Mouse (Mus musculus): ENCODE measurements around the gene Itga10. TPM values are rescaled to one million over a fixed set of nuclear protein-coding genes. Genes with fewer than 3 reads are reported as not detected.

Gene Itga10
- total RNA-seq, 2 experiments from 2014 or later = not detected

DNA sequence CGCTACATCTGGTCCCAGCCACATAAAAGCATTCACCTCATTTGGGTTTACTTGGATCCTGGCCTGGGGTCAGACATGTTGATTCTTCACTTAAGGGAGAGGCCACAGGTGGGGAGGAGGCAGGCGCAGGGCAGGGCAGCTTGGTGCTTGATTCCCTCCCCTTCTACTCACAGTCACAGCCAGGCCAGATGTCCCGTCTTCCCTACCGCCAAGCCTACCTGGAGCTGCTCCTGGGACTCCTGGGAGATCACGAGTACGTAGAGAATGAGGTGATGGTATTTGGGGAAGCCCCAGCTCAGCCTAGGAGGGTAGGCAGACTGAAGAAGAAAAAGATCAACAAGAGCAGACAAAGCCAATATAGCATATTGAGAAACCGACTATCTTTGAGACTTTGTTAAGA, 61.6 kb downstream of the Itga10 start:
- no peak for ATAC-seq (replicated peaks; ENCODE audit: low FRiP score, poor library complexity, severe bottlenecking)

DNA sequence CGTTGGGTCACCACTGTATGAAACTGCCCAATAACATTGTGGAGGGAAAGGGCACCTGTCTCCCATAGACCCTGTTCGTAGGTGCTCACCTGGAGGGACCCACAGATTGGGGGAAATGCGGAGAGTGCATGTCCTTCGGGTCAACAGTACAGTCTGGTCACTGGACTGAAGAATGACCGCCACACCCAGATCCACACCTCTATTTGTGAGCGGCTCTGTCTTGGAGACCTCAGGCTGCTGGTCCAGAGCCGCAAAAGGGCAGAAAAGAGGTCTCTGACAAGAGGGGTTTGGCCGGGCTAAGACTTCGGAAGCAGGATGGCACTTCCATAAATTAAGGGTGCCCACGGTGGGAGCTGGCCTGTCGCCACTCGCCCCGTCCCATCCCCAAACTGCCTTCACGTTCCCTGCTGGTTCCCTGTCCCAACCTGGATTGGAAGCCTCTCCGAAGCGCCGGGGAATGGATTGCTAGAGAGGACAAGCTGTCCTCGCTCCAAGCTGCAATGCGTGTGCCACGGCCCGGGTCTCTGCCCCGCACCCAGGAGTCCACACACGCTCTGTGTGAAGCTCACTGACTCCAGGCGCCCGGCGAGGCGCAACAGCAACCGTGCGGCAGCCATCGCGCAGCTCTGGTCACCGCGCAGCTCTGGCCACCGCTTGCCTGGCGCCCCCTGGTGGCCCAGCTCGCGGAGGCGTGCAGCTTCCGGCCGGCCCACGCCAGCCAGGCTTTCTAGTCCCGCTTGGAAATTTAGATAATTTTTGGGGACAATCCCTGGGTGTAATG, 62.7 kb downstream of the Itga10 start, which contains the start of gene Nudt17:
Gene Nudt17, minus strand, starts transcription at position 660 of the 781 bp plus-strand sequence.
- ATAC-seq (replicated peaks; ENCODE audit: low FRiP score, poor library complexity, severe bottlenecking) = peak; percentile 85

DNA sequence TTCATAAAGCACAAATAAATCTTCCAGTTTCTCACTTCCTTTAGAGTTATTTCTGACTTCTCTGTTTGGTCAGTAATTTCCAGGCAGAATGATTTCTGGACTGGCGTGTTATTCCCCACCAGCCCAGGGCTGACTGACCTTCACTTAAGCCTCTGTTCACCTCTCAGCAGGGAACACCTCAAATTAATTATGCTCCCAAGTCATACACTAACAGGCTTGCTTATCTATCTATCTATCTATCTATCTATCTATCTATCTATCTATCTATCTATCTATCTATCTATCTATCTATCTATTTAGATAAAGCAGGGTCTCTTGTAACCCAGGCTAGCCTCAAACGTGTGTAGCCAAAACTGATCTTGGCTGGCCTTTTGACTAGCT, 63.3 kb downstream of the Itga10 start:
- ATAC-seq (replicated peaks; ENCODE audit: low FRiP score, poor library complexity, severe bottlenecking) = no peak

Other genes starting within 250 kb of the Itga10 start
- not detected in 2 replicates for gene BC107364, start 193.3 kb upstream of the Itga10 start, total RNA-seq (2015; ENCODE audit: low replicate concordance)
- gene BC107364, start 193.3 kb upstream of the Itga10 start, total RNA-seq (2017; ENCODE audit: low replicate concordance) = not detected in 2 replicates
- not detected in 2 replicates for gene Hfe2, start 120.4 kb upstream of the Itga10 start, total RNA-seq (2015; ENCODE audit: low replicate concordance)
- not detected in 2 replicates for gene Hfe2, start 120.4 kb upstream of the Itga10 start, total RNA-seq (2017; ENCODE audit: low replicate concordance)
- 99.5 and 157 TPM in 2 replicates for gene Txnip, start 87.6 kb upstream of the Itga10 start, total RNA-seq (2015; ENCODE audit: low replicate concordance)
- gene Txnip, start 87.6 kb upstream of the Itga10 start, total RNA-seq (2017; ENCODE audit: low replicate concordance) = 59.8 and 70.0 TPM in 2 replicates
- gene Gm16253, start 68.6 kb upstream of the Itga10 start, total RNA-seq (2015; ENCODE audit: low replicate concordance) = not detected in 2 replicates
- not detected in 2 replicates for gene Gm16253, start 68.6 kb upstream of the Itga10 start, total RNA-seq (2017; ENCODE audit: low replicate concordance)
- 29.2 and 32.7 TPM in 2 replicates for gene Polr3gl, start 51.4 kb upstream of the Itga10 start, total RNA-seq (2015; ENCODE audit: low replicate concordance)
- 20.9 and 63.7 TPM in 2 replicates for gene Polr3gl, start 51.4 kb upstream of the Itga10 start, total RNA-seq (2017; ENCODE audit: low replicate concordance)
- gene Ankrd34a, start 48.9 kb upstream of the Itga10 start, total RNA-seq (2015; ENCODE audit: low replicate concordance) = not detected in 2 replicates
- gene Ankrd34a, start 48.9 kb upstream of the Itga10 start, total RNA-seq (2017; ENCODE audit: low replicate concordance) = not detected in 2 replicates
- gene Lix1l, start 44.4 kb upstream of the Itga10 start, total RNA-seq (2015; ENCODE audit: low replicate concordance) = not detected in 2 replicates
- 0.13 TPM in 1 of 2 replicates, not detected in the other for gene Lix1l, start 44.4 kb upstream of the Itga10 start, total RNA-seq (2017; ENCODE audit: low replicate concordance)
- gene Rbm8a, start 15.7 kb upstream of the Itga10 start, total RNA-seq (2015; ENCODE audit: low replicate concordance) = 54.5 and 72.4 TPM in 2 replicates
- 18.3 and 36.5 TPM in 2 replicates for gene Rbm8a, start 15.7 kb upstream of the Itga10 start, total RNA-seq (2017; ENCODE audit: low replicate concordance)
- gene Pex11b, start 10.2 kb upstream of the Itga10 start, total RNA-seq (2015; ENCODE audit: low replicate concordance) = 9.7 and 18.9 TPM in 2 replicates
- gene Pex11b, start 10.2 kb upstream of the Itga10 start, total RNA-seq (2017; ENCODE audit: low replicate concordance) = 0.68 and 5.4 TPM in 2 replicates
- not detected in 2 replicates for gene Gm42957, start 10.1 kb upstream of the Itga10 start, total RNA-seq (2015; ENCODE audit: low replicate concordance)
- gene Gm42957, start 10.1 kb upstream of the Itga10 start, total RNA-seq (2017; ENCODE audit: low replicate concordance) = not detected in 2 replicates
- not detected in 2 replicates for gene Ankrd35, start 24.5 kb downstream of the Itga10 start, total RNA-seq (2015; ENCODE audit: low replicate concordance)
- not detected in 2 replicates for gene Ankrd35, start 24.5 kb downstream of the Itga10 start, total RNA-seq (2017; ENCODE audit: low replicate concordance)
- gene Pias3, start 50.8 kb downstream of the Itga10 start, total RNA-seq (2015; ENCODE audit: low replicate concordance) = 1.3 and 6.5 TPM in 2 replicates
- gene Pias3, start 50.8 kb downstream of the Itga10 start, total RNA-seq (2017; ENCODE audit: low replicate concordance) = 2.1 TPM in 1 of 2 replicates, not detected in the other
- not detected in 2 replicates for gene Nudt17, start 63.0 kb downstream of the Itga10 start, total RNA-seq (2015; ENCODE audit: low replicate concordance)
- 2.3 TPM in 1 of 2 replicates, not detected in the other for gene Nudt17, start 63.0 kb downstream of the Itga10 start, total RNA-seq (2017; ENCODE audit: low replicate concordance)
- gene Polr3c, start 82.0 kb downstream of the Itga10 start, total RNA-seq (2015; ENCODE audit: low replicate concordance) = 16.2 and 34.8 TPM in 2 replicates
- gene Polr3c, start 82.0 kb downstream of the Itga10 start, total RNA-seq (2017; ENCODE audit: low replicate concordance) = 21.6 and 27.7 TPM in 2 replicates
- gene Rnf115, start 82.1 kb downstream of the Itga10 start, total RNA-seq (2015; ENCODE audit: low replicate concordance) = 28.5 and 45.3 TPM in 2 replicates
- 32.7 and 35.9 TPM in 2 replicates for gene Rnf115, start 82.1 kb downstream of the Itga10 start, total RNA-seq (2017; ENCODE audit: low replicate concordance)
- 1.8 and 4.6 TPM in 2 replicates for gene Pdzk1, start 183.7 kb downstream of the Itga10 start, total RNA-seq (2015; ENCODE audit: low replicate concordance)
- 2.4 and 6.9 TPM in 2 replicates for gene Pdzk1, start 183.7 kb downstream of the Itga10 start, total RNA-seq (2017; ENCODE audit: low replicate concordance)
- 1.8 TPM in 1 of 2 replicates, not detected in the other for gene Cd160, start 183.8 kb downstream of the Itga10 start, total RNA-seq (2015; ENCODE audit: low replicate concordance)
- 0.26 TPM in 1 of 2 replicates, not detected in the other for gene Cd160, start 183.8 kb downstream of the Itga10 start, total RNA-seq (2017; ENCODE audit: low replicate concordance)